Mouse (Mus musculus) macrophage (primary cell): Measurements from ENCODE around the gene Dna2. TPM values are rescaled to one million over a fixed set of nuclear protein-coding genes. Genes with fewer than 3 reads are reported as not detected.

Experiments
- H3K27ac ChIP-seq: fragments of 350-480 bp; formaldehyde crosslinking; 2 replicates; pipeline ENCODE4 v1.9.0; 2021
- H3K36me3 ChIP-seq: fragments of 350-480 bp; formaldehyde crosslinking; 2 replicates; pipeline ENCODE4 v1.9.0; 2021; ENCODE audit errors: inconsistent target
- H3K4me3 ChIP-seq: fragments of 350-480 bp; formaldehyde crosslinking; 2 replicates; pipeline ENCODE4 v1.9.0; 2021; ENCODE audit errors: inconsistent target
- H3K79me2 ChIP-seq: fragments of 350-480 bp; formaldehyde crosslinking; 2 replicates; pipeline ENCODE4 v1.9.0; 2021; ENCODE audit errors: inconsistent target
- WGBS: methylation state at CpG from one replicate; pipeline ENCODE4 v1.1.7; 2026; ENCODE audit warnings: inconsistent platforms; ENCODE audit not compliant: missing documents; 5-methylcytosine and 5-hydroxymethylcytosine counted together
- polyA plus RNA-seq: library from polyadenylated mRNA; stranded (reverse); fragments of 250-400 nt; gene quantifications from 3 replicates; pipeline ENCODE4 v1.2.4, GENCODE M21; 2018; ENCODE audit warnings: inconsistent platforms

Gene Dna2
- polyA plus RNA-seq, 1 experiment from 2014 or later = 5.8 TPM

DNA sequence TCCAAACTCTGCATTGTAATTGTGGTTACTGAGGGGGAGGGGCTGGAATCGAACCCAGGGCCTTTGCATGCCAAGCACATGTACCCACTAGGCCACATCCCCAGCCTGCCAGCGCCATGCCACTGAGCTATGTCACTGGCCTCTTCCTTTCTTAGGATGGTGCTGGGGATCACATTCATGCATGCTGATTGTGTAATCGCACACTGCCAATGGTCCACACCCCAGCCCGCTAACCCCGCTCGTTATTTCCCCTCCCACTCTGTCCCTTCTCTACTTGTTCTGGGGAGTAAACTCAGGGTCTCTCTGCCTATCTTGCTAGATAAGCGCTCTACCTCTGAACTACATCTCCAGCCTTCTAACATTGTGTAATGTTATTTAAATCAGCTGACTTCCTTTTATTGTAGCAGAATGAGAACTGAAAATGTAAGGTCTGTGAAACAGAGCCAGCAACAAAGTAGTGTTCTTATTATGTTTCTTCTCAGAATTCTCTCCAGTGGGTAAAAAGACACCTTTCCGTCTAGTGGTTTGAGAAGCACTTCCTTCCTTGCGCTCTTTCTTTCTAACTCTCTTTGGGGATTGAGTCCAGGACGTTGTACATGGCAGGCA is 1.7 kb upstream of the Dna2 start:
- peak overlapping the region; percentile 64 for H3K27ac ChIP-seq
- peaks cover 5% of the 10 kb centered on the region; the same call in 1 of the 2 replicates for H3K36me3 ChIP-seq
- H3K79me2 ChIP-seq = no peaks in the 10 kb centered on the region
- no peak overlapping the region for H3K4me3 ChIP-seq
- 3% methylated on average over 10 of the region's 10 CpGs for WGBS

DNA sequence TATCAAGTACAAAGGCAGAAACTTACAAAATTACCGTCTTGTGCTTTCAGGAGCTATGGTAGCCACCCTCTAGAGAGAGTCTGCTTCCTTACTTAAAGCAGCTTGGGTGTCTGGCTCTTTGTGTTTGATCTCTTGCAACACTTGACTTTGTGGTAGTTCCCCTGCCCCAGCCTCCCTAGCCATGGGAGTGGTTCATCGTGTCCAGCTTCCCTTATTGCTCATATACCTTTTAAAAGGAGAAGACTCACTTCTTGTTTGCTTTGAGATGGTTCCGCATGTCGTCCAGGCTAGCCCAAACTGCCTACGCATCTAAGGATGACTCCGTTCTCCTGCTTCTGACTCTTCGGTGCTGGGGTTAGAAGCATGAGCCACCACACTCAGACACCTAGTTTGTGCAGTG is 1.7 kb downstream of the Dna2 start:
- Histone ChIP-seq H3K27ac (peak overlapping the region; percentile 25), H3K4me3 (no peak overlapping the region), H3K79me2 (no peaks in the 10 kb centered on the region), H3K36me3 (no peaks in the 10 kb centered on the region; the same call in 1 of the 2 replicates)
- 22% methylated on average over 7 of the region's 7 CpGs for WGBS

DNA sequence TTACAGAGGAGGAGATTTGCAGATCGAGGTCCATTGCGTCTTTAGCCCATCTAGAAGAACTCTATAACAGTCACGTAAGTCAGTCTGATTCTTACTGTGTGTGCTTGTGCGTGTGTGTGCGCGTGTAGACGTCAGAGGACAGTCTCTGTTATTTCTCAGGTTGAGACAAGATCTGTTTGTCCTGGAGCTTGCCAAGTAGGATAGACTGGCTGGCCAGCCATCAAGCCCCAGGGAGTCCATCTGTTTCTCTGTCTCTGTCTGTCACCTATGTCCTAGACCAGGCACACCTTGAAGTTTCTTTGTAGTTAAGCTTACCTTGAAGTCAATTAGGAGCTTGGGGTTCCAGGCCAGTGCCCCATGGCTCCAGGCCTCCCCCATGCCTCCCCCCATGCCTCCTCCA is 17.1 kb downstream of the Dna2 start:
- no peak overlapping the region for H3K4me3 ChIP-seq
- peaks cover 34% of the 10 kb centered on the region; the same call in 1 of the 2 replicates for H3K36me3 ChIP-seq
- WGBS = over 99% methylated on average over 7 of the region's 7 CpGs
- H3K27ac ChIP-seq = no peak overlapping the region
- H3K79me2 ChIP-seq = no peaks in the 10 kb centered on the region

DNA sequence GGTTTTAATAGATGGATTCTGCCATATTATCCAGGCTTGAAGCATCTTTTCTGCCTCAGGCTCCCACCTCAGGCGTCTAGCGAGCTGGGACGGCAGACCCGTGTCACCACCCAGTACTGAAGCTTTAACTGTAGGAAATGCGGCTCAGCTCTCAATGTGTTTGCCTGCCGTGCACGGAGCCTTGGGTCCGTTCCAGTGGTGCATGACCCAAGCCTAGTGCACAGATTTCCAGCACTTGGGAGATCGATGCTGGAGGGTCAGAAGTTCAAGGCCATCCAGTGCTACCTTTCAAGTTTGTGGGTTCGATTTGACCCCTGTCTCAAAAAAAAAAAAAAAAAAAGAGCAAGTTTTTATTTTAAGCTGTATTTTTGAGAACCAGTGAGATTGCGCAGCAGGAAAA is 19.0 kb downstream of the Dna2 start:
- H3K79me2 ChIP-seq = no peaks in the 10 kb centered on the region
- H3K4me3 ChIP-seq = no peak overlapping the region
- no peak overlapping the region for H3K27ac ChIP-seq
- H3K36me3 ChIP-seq = peaks cover 31% of the 10 kb centered on the region; the same call in 1 of the 2 replicates
- WGBS = 98% methylated on average over 11 of the region's 11 CpGs

DNA sequence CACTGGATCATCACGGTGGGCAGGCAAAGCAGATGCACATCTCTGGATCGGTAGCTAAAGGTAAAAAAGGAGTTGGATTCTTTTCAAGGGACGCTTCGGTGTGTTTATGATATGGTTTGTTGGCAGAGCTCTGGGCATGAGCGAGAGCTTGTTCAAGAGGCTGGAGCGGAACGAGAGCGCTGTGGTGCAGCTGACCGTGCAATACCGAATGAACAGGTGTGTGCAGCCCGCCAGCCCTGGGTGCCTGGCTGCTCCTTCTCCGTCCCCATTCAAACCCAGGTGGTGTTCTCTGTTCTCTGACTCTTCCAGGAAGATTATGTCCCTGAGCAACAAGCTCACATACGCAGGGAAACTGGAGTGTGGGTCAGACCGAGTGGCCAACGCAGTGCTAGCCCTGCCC is 19.5 kb downstream of the Dna2 start:
- Histone ChIP-seq H3K27ac (no peak overlapping the region), H3K36me3 (peaks cover 26% of the 10 kb centered on the region; the same call in 1 of the 2 replicates), H3K79me2 (no peaks in the 10 kb centered on the region), H3K4me3 (no peak overlapping the region)
- WGBS = 89% methylated on average over 15 of the region's 15 CpGs

DNA sequence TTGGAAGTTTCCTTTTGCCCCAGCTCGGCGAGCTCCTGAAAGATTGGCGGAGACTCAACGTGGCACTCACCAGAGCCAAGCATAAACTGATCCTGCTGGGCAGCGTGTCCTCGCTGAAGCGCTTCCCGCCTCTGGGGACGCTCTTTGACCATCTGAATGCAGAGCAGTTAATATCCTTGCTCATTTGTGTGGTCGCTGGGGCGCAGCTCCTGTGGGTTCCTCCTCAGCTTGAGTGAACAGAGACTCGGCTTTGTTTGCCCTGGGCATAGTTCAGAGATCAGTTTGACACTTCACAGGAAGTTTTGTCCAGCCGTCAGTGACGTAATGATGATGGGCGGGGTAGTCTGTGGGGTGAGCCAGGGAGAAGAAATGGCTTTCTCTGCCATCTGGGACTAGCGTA is 25.0 kb downstream of the Dna2 start:
- Histone ChIP-seq H3K27ac (no peak overlapping the region), H3K36me3 (peaks cover 12% of the 10 kb centered on the region; the same call in 1 of the 2 replicates)

DNA sequence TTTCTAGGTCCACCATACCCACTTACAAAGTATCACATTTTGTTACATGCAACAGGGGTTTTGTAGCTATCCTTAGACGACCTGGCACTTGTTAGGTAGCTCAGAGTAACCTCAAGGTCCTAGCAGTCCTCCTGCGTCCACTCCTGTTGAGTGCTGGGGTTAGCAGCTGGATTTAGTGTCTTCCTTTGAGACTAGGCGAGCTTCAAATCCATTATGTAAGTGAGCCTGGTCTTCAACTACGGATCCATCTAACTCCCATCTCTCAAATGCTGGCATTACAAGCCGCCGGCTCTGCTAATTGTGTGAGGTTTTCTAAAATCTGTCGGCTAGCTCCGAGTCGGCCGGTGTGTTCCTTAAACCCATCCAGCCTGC is 32.8 kb downstream of the Dna2 start:
- peak overlapping the region; percentile 14; the same call in 1 of the 2 replicates for H3K4me3 ChIP-seq
- H3K36me3 ChIP-seq = no peaks in the 10 kb centered on the region
- H3K79me2 ChIP-seq = peaks cover 11% of the 10 kb centered on the region; the same call in 1 of the 2 replicates
- 21% methylated on average over 10 of the region's 10 CpGs for WGBS
- no peak overlapping the region for H3K27ac ChIP-seq

More for the DNA sequence above, 25.0 kb downstream of the Dna2 start:
- Histone ChIP-seq H3K79me2 (no peaks in the 10 kb centered on the region), H3K4me3 (no peak overlapping the region)
- WGBS = 91% methylated on average over 16 of the region's 16 CpGs

DNA sequence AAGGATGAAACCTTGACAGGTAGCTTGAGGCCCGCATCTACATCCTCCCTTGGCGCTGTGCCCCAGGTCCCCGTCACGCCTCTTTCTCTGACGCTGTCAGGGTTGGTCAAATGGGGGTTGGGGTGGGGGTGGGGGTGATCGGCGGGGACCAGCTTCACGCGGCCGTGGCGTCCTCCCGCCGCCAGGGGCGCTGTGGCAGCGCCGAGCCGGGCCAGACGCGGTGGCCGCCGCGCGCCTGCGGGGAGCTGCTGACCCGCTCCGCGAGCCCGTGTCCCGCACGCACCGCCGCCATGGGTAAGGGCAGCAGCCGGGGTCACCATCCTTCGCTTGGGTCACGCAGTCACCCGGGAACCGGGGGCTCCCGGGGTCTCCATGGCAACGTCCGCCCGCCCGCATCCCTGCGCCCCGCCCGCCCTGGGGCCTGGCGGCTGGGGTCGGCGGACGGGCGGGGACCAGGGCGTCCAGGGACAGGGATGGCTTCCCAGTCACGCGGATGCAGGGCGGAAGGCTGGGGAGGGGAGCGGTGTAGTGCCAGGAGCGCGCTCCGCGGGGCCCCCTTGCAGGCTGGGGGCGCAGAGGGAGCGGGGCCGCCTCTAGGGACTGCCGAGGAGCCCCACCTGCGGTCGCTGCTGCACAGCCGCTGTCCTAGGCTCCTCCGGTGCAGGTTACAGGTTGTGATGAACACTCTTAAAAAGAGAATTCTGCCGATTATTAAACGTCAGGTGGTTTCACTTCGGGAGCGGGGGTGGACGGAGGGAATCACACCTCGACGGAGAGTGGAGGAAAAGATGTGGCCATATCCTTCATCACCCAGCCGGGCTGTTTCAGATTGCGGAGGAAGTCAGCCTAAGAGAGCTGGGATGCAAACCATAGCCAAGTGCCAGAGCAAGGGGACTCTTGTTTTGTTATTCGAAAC is 33.5 kb downstream of the Dna2 start, which contains the start of gene Rufy2:
Rufy2 (plus strand) TSS at position 185 of the 916 bp plus-strand sequence.
- under 1% methylated on average over 76 of the region's 77 CpGs for WGBS
- no peak within 1 kb of the TSS for H3K27ac ChIP-seq

DNA sequence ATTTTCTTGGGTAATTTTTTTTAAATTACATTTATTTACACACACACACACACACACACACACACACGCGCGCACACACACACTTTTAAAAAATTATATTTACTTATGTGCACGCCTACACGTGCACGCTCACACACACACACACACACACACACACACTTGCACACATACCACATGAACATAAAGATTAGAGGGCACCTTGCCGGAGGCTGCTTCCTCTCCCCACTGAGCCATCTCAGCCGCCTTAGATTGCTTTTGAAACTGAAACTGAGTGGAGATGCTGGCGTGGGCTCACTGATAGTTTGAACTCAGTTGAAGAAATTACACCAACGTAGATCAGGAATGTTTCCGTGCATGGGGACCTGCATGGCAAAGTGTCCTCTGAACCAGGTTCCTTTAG is 37.2 kb downstream of the Dna2 start:
- H3K36me3 ChIP-seq = peaks cover 12% of the 10 kb centered on the region; the same call in 1 of the 2 replicates
- H3K27ac ChIP-seq = no peak overlapping the region
- H3K79me2 ChIP-seq = peaks cover 11% of the 10 kb centered on the region; the same call in 1 of the 2 replicates
- 54% methylated on average over 10 of the region's 11 CpGs for WGBS
- H3K4me3 ChIP-seq = no peak overlapping the region

More for the DNA sequence above, 33.5 kb downstream of the Dna2 start, which contains the start of gene Rufy2:
- H3K4me3 ChIP-seq = peak within 1 kb of the TSS; percentile 73
- peaks cover 11% of the 10 kb centered on the region; the same call in 1 of the 2 replicates for H3K79me2 ChIP-seq
- H3K36me3 ChIP-seq = 0 out of 2 replicates have a peak, but pooled peaks cover 2% of the 10 kb centered on the region

DNA sequence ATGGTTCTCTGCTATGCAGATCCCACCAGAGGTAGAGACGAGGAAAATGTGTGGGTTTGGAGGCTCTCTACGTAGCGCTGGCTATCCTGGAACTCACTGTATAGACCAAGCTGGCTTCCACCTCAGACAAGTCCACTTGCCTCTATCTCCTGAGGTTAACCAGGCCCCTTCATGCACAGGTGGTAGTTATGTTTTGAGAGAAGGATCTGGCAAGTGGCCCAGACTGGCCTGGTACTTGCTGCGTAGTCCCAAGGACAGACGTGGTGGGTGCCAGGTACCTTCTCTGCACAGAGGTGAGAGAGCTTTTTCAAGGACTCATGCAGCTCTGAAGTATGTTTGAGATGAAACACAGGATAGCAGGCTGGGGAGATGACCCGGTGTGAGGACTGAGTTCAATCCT is 37.7 kb downstream of the Dna2 start:
- Histone ChIP-seq H3K27ac (no peak overlapping the region), H3K36me3 (peaks cover 14% of the 10 kb centered on the region; the same call in 1 of the 2 replicates), H3K79me2 (peaks cover 11% of the 10 kb centered on the region; the same call in 1 of the 2 replicates), H3K4me3 (no peak overlapping the region)
- 88% methylated on average over 6 of the region's 6 CpGs for WGBS

DNA sequence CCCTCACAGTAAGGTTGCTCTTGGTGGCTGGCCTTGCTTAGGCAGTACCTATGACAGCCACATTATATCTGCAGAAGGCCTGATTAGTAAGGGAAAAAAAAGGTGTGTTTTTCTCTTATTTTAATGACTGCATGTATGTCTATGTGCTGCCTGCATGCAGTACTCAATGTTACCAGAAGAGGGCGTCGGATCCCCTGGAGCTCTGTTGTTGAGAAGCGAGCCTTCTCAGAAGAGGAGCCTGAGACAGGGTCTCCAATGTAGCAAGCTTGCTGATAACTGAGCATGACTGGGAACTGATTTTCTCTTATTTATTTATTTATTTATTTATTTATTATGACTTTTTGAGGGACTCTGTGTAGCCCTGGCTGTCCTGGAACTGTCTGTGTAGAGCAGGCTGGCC is 40.5 kb downstream of the Dna2 start:
- Histone ChIP-seq H3K36me3 (peaks cover 42% of the 10 kb centered on the region), H3K79me2 (no peaks in the 10 kb centered on the region; the same call in 1 of the 2 replicates), H3K27ac (no peak overlapping the region), H3K4me3 (no peak overlapping the region)
- 41% methylated on average over 3 of the region's 3 CpGs for WGBS

DNA sequence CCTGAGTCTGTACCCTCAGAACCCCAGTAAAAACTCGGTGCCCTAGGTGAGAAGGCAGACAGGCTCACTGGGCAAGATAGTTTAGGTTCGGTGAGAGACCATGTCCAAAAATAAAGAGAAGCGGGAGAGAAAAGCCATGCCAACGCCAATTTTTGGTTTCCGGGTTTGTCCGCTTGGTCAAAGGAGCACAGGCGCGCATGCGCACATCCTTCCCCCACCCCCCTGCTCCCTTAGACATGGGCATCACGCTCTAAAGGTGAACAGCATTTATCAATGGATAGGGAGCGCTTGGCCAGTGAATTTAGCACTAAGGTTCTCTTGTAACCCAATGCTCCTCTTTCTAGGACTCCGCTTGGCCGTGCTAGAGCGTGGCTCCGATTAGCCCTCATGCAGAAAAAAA is 43.8 kb downstream of the Dna2 start:
- Histone ChIP-seq H3K79me2 (no peaks in the 10 kb centered on the region; the same call in 1 of the 2 replicates), H3K27ac (no peak overlapping the region), H3K36me3 (peaks cover 58% of the 10 kb centered on the region), H3K4me3 (no peak overlapping the region)
- 97% methylated on average over 15 of the region's 15 CpGs for WGBS

DNA sequence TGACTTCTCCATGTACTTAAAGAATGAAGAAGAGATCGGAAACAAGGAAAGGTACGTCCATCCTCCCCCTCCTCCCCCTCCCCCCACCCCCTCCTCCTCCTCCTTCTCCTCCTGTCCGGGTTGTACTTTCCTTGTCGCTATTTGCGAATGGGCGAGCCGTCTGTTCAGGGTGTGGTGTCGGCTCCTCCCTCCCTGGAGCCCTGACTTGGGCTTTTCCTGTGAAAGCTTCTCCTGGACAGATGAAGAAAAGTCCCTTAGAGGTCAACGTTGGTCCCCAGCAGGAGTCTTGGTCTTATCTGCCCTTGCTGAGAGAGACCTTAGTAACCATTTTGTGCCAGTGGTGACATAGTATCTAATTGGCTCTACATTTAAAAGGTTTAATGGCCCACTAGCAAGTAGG is 47.2 kb downstream of the Dna2 start:
- Histone ChIP-seq H3K4me3 (no peak overlapping the region), H3K79me2 (no peaks in the 10 kb centered on the region), H3K27ac (no peak overlapping the region), H3K36me3 (peaks cover 76% of the 10 kb centered on the region)
- 96% methylated on average over 8 of the region's 9 CpGs for WGBS

DNA sequence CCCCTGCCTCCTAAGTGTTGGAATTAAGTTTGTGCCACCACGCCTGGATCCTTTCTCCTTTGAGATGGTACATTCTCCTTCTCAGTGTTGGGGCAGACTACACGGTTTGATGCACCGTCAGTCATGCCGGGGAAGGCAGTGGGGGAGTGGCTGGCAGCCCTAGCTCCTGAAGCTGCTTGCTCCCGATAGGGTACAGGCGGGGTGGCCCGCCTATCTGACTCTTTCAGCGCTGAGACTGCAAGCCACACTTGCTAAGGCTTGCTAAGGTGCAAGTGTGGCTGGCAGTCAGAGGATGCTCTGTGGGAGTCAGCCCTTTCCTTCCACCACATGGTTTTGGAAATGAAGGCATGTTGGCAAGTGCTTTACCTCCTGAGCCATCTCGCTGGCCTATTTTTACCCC is 53.8 kb downstream of the Dna2 start:
- Histone ChIP-seq H3K79me2 (no peaks in the 10 kb centered on the region), H3K27ac (no peak overlapping the region), H3K36me3 (peaks cover 83% of the 10 kb centered on the region), H3K4me3 (no peak overlapping the region)
- WGBS = 93% methylated on average over 9 of the region's 9 CpGs

DNA sequence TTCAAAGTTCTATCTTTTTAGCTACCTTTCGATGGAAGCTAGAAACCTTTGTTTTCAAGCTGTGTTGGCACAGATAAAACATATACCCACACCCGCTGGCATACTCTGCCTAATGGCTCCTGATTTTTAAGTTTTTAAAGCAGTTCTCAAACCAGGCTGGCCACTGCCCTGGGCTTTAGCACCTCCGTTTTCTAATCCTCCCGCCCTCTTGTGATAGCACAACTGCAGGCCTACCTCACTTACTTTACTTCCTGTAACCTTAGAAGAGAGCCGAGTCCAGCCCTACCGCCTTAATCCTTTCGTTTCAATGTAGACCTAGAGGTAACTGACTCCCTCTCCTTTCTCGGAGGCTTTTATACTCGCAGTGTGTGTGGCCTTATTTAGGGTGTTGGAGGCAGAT is 56.4 kb downstream of the Dna2 start:
- 88% methylated on average over 9 of the region's 9 CpGs for WGBS
- Histone ChIP-seq H3K79me2 (no peaks in the 10 kb centered on the region), H3K27ac (no peak overlapping the region), H3K36me3 (peaks cover 76% of the 10 kb centered on the region), H3K4me3 (no peak overlapping the region)
